Mouse (Mus musculus) CH12.LX (cell line): ENCODE results near the gene Fan1. TPM values are rescaled to one million over a fixed set of nuclear protein-coding genes. Genes with fewer than 3 reads are reported as not detected.
A peak's percentile ranks its signal among the peaks of the same experiment; 100 is the strongest.

ENCODE experiments used
- DNase-seq: peaks from one replicate; pipeline ENCODE4 v3.0.0-alpha.2; 2013; ENCODE audit errors: extremely low read depth
- H3K27ac ChIP-seq: 2 replicates; pipeline ENCODE4 v1.5.1; 2012; ENCODE audit warnings: low read depth, mild to moderate bottlenecking, control low read depth, moderate library complexity; ENCODE audit not compliant: insufficient read depth
- H3K27me3 ChIP-seq: replicated peaks from 2 replicates; pipeline ENCODE3; 2012; ENCODE audit warnings: inconsistent platforms
- H3K36me3 ChIP-seq, 2 experiments: replicated peaks in 1 of 2; 2 replicates each; pipeline versions ENCODE3 to v1.6.1; 2012; ENCODE audit warnings: inconsistent platforms in 1 of 2, low read length in 1 of 2, mild to moderate bottlenecking in 1 of 2, mixed read lengths in 1 of 2, moderate library complexity in 1 of 2; ENCODE audit not compliant: control insufficient read depth in 1 of 2, insufficient read depth in 1 of 2
- H3K4me1 ChIP-seq, 2 experiments: 2 replicates each; pipeline ENCODE4 v1.6.1; 2012; ENCODE audit warnings: inconsistent platforms in 1 of 2, moderate library complexity in 1 of 2; ENCODE audit not compliant: insufficient read depth in 2 of 2, control insufficient read depth in 1 of 2
- H3K4me2 ChIP-seq: 2 replicates; pipeline ENCODE4 v1.6.1; 2012; ENCODE audit warnings: low read depth, mild to moderate bottlenecking, control low read depth; ENCODE audit not compliant: poor library complexity, insufficient read depth, severe bottlenecking
- H3K4me3 ChIP-seq, 3 experiments: fragments of 150-350 bp in 1 of 3; sonication (generic) in 1 of 3; replicated peaks in 1 of 3; 2 replicates each; pipeline versions ENCODE3 to v1.5.1; 2011 to 2012; ENCODE audit warnings: low read depth in 2 of 3, low read length in 2 of 3, mild to moderate bottlenecking in 2 of 3, moderate library complexity in 2 of 3, control low read depth in 1 of 3, improper control_type of control experiment in 1 of 3, inconsistent platforms in 1 of 3, mixed read lengths in 1 of 3; ENCODE audit not compliant: poor library complexity in 1 of 3
- H3K79me2 ChIP-seq: replicated peaks from 2 replicates; pipeline ENCODE4 v1.6.1; 2012; ENCODE audit warnings: mild to moderate bottlenecking, moderate library complexity; ENCODE audit not compliant: control insufficient read depth, poor library complexity, insufficient read depth, severe bottlenecking; ENCODE audit errors: extremely low read depth
- H3K9ac ChIP-seq: 2 replicates; pipeline ENCODE4 v1.6.1; 2012; ENCODE audit warnings: low read depth, mild to moderate bottlenecking, control low read depth, moderate library complexity; ENCODE audit not compliant: insufficient read depth
- H3K9me3 ChIP-seq: replicated peaks from 2 replicates; pipeline ENCODE3; 2012; ENCODE audit warnings: low read length, inconsistent platforms, mixed read lengths
- BHLHE40 ChIP-seq: IDR thresholded peaks from 2 replicates; pipeline ENCODE4 v1.6.1; 2011; ENCODE audit warnings: mild to moderate bottlenecking, low read depth, low read length, improper control_type of control experiment
- CHD1 ChIP-seq: IDR thresholded peaks from 2 replicates; pipeline ENCODE4 v1.6.1; 2012; ENCODE audit warnings: low read depth, low read length, improper control_type of control experiment, inconsistent platforms
- CHD2 ChIP-seq: IDR thresholded peaks from 2 replicates; pipeline ENCODE4 v1.6.1; 2011; ENCODE audit warnings: low read length, improper control_type of control experiment
- CTCF ChIP-seq, 2 experiments: IDR thresholded peaks in 1 of 2; conservative IDR thresholded peaks in 1 of 2; 2 replicates each; pipeline ENCODE4 v1.5.1; 2011 to 2012; ENCODE audit warnings: low read depth in 2 of 2, low read length in 2 of 2, improper control_type of control experiment in 1 of 2, inconsistent platforms in 1 of 2, mild to moderate bottlenecking in 1 of 2, moderate library complexity in 1 of 2
- E2F4 ChIP-seq: IDR thresholded peaks from 2 replicates; pipeline ENCODE4 v1.6.1; 2011; ENCODE audit warnings: low read depth, low read length, improper control_type of control experiment; ENCODE audit not compliant: insufficient replicate concordance
- ELF1 ChIP-seq: IDR thresholded peaks from 2 replicates; pipeline ENCODE4 v1.6.1; 2014; ENCODE audit warnings: low read depth, mild to moderate bottlenecking, inconsistent platforms, low read length, improper control_type of control experiment
- EP300 ChIP-seq: IDR thresholded peaks from 2 replicates; pipeline ENCODE4 v1.6.1; 2011; ENCODE audit warnings: low read length, improper control_type of control experiment
- ETS1 ChIP-seq: conservative IDR thresholded peaks from 2 replicates; pipeline ENCODE4 v1.6.1; 2012; ENCODE audit warnings: low read depth, mild to moderate bottlenecking, inconsistent platforms, low read length, improper control_type of control experiment, moderate library complexity
- GABPA ChIP-seq: IDR thresholded peaks from 2 replicates; pipeline ENCODE4 v1.6.1; 2012; ENCODE audit warnings: low read depth, low read length, improper control_type of control experiment, inconsistent platforms; ENCODE audit not compliant: insufficient replicate concordance
- HCFC1 ChIP-seq: IDR thresholded peaks from 2 replicates; pipeline ENCODE4 v1.6.1; 2012; ENCODE audit warnings: low read depth, mild to moderate bottlenecking, inconsistent platforms, low read length, improper control_type of control experiment
- IRF4 ChIP-seq: IDR thresholded peaks from 2 replicates; pipeline ENCODE4 v1.6.1; 2014; ENCODE audit warnings: low read depth, mild to moderate bottlenecking, inconsistent platforms, low read length, improper control_type of control experiment
- JUN ChIP-seq: IDR thresholded peaks from 2 replicates; pipeline ENCODE4 v1.6.1; 2011; ENCODE audit warnings: low read depth, mild to moderate bottlenecking, low read length, improper control_type of control experiment, moderate library complexity; ENCODE audit not compliant: insufficient read depth
- JUND ChIP-seq: conservative IDR thresholded peaks from 2 replicates; pipeline ENCODE4 v1.6.1; 2011; ENCODE audit warnings: low read depth, low read length, improper control_type of control experiment
- KAT2A ChIP-seq: IDR thresholded peaks from 2 replicates; pipeline ENCODE4 v1.6.1; 2012; ENCODE audit warnings: low read length, improper control_type of control experiment, inconsistent platforms; ENCODE audit not compliant: insufficient replicate concordance
- MAFK ChIP-seq: IDR thresholded peaks from 2 replicates; pipeline ENCODE4 v1.6.1; 2011; ENCODE audit warnings: low read length, improper control_type of control experiment; ENCODE audit not compliant: insufficient replicate concordance
- MAX ChIP-seq: IDR thresholded peaks from 2 replicates; pipeline ENCODE4 v1.6.1; 2011; ENCODE audit warnings: low read length, improper control_type of control experiment
- MAZ ChIP-seq: IDR thresholded peaks from 2 replicates; pipeline ENCODE4 v1.6.1; 2012; ENCODE audit warnings: low read depth, mild to moderate bottlenecking, inconsistent platforms, low read length, improper control_type of control experiment, moderate library complexity
- MXI1 ChIP-seq: IDR thresholded peaks from 2 replicates; pipeline ENCODE4 v1.6.1; 2011; ENCODE audit warnings: mild to moderate bottlenecking, low read depth, low read length, improper control_type of control experiment
- MYC ChIP-seq: IDR thresholded peaks from 2 replicates; pipeline ENCODE4 v1.6.1; 2011; ENCODE audit warnings: low read depth, mild to moderate bottlenecking, improper control_type of control experiment, low read length
- NELFE ChIP-seq: IDR thresholded peaks from 2 replicates; pipeline ENCODE4 v1.6.1; 2011; ENCODE audit warnings: low read depth, low read length, improper control_type of control experiment
- NRF1 ChIP-seq: IDR thresholded peaks from 2 replicates; pipeline ENCODE4 v1.6.1; 2014; ENCODE audit warnings: low read depth, mild to moderate bottlenecking, inconsistent platforms, low read length, improper control_type of control experiment, moderate library complexity
- PAX5 ChIP-seq: IDR thresholded peaks from 2 replicates; pipeline ENCODE4 v1.6.1; 2012; ENCODE audit warnings: low read length, inconsistent platforms, mixed read lengths
- POLR2A ChIP-seq: IDR thresholded peaks from 2 replicates; pipeline ENCODE4 v1.6.1; 2011; ENCODE audit warnings: low read depth, mild to moderate bottlenecking, improper control_type of control experiment, low read length
- POLR2AphosphoS2 ChIP-seq: IDR thresholded peaks from 2 replicates; pipeline ENCODE4 v1.6.1; 2011; ENCODE audit warnings: low read depth, low read length, improper control_type of control experiment
- RAD21 ChIP-seq: IDR thresholded peaks from 2 replicates; pipeline ENCODE4 v1.6.1; 2011; ENCODE audit warnings: low read depth, mild to moderate bottlenecking, low read length, improper control_type of control experiment, moderate library complexity
- RCOR1 ChIP-seq: conservative IDR thresholded peaks from 2 replicates; pipeline ENCODE4 v1.6.1; 2012; ENCODE audit warnings: low read depth, mild to moderate bottlenecking, inconsistent platforms, low read length, improper control_type of control experiment
- SIN3A ChIP-seq: IDR thresholded peaks from 2 replicates; pipeline ENCODE4 v1.6.1; 2012; ENCODE audit warnings: low read length, improper control_type of control experiment, inconsistent platforms
- SMC3 ChIP-seq: IDR thresholded peaks from 2 replicates; pipeline ENCODE4 v1.6.1; 2011; ENCODE audit warnings: low read depth, low read length, improper control_type of control experiment
- TBP ChIP-seq: conservative IDR thresholded peaks from 2 replicates; pipeline ENCODE4 v1.6.1; 2011; ENCODE audit warnings: low read depth, low read length, improper control_type of control experiment
- TCF12 ChIP-seq: IDR thresholded peaks from 2 replicates; pipeline ENCODE4 v1.6.1; 2014; ENCODE audit warnings: low read depth, mild to moderate bottlenecking, inconsistent platforms, low read length, improper control_type of control experiment
- UBTF ChIP-seq: IDR thresholded peaks from 2 replicates; pipeline ENCODE4 v1.6.1; 2012; ENCODE audit warnings: low read depth, mild to moderate bottlenecking, inconsistent platforms, low read length, improper control_type of control experiment, moderate library complexity
- USF1 ChIP-seq: IDR thresholded peaks from 2 replicates; pipeline ENCODE4 v1.6.1; 2014; ENCODE audit warnings: low read depth, mild to moderate bottlenecking, inconsistent platforms, low read length, improper control_type of control experiment
- USF2 ChIP-seq: conservative IDR thresholded peaks from 2 replicates; pipeline ENCODE4 v1.6.1; 2011; ENCODE audit warnings: low read depth, low read length, improper control_type of control experiment
- ZC3H11A ChIP-seq: IDR thresholded peaks from 2 replicates; pipeline ENCODE4 v1.6.1; 2012; ENCODE audit warnings: low read depth, mild to moderate bottlenecking, inconsistent platforms, low read length, improper control_type of control experiment
- ZKSCAN1 ChIP-seq: IDR thresholded peaks from 2 replicates; pipeline ENCODE4 v1.6.1; 2012; ENCODE audit warnings: low read depth, inconsistent platforms, low read length, improper control_type of control experiment, borderline replicate concordance
- ZMIZ1 ChIP-seq: IDR thresholded peaks from 2 replicates; pipeline ENCODE4 v1.6.1; 2012; ENCODE audit warnings: low read depth, mild to moderate bottlenecking, inconsistent platforms, low read length, improper control_type of control experiment
- ZNF384 ChIP-seq: IDR thresholded peaks from 2 replicates; pipeline ENCODE4 v1.6.1; 2012; ENCODE audit warnings: low read depth, low read length, improper control_type of control experiment, inconsistent platforms
- dilution Hi-C: fragments of 300-500 bp; cut with MboI; formaldehyde crosslinking; loops from 2 replicates; pipeline ENCODE4 v1.14.3; 2020; ENCODE audit warnings: low sequenced_read_pairs; ENCODE audit not compliant: extremely low pct_unique_long_range_greater_than_20kb, extremely low pct_ligation_motif_present
- in situ Hi-C: fragments of 300-500 bp; cut with MboI; formaldehyde crosslinking; loops from 3 replicates; pipeline ENCODE4 v1.14.3; 2019; ENCODE audit warnings: low sequenced_read_pairs, low pct_ligation_motif_present, low pct_unique_long_range_greater_than_20kb, mixed read lengths
- polyA plus RNA-seq: library from polyadenylated mRNA; unstranded; fragments of >175 nt; gene quantifications from 2 replicates; pipeline ENCODE4 v1.2.1, GENCODE M21; 2012; ENCODE audit warnings: low read depth; ENCODE audit not compliant: insufficient read length
- total RNA-seq, 2 experiments: library from RNA; depleted of rRNA; stranded (reverse); fragments of 300-350 nt in 1 of 2; fragments of >200 nt in 1 of 2; gene quantifications; 2 replicates each; pipeline ENCODE4 v1.2.3; 2012 to 2014

Gene Fan1
- total and polyA plus RNA-seq, 3 experiments = 2.6 to 4.6 (median 3.6) TPM

GRCm38 (mm10) chr7:64326892-64327291, 47.0 kb downstream of the Fan1 start:
- no peak overlapping the region for H3K4me2 ChIP-seq
- no peaks in the 10 kb centered on the region for H3K9me3 ChIP-seq
- H3K27me3 ChIP-seq = no peaks in the 10 kb centered on the region
- H3K4me1 ChIP-seq = peaks cover 4 to 12% of the 10 kb centered on the region in 2 experiments
- no peaks in the 10 kb centered on the region for H3K79me2 ChIP-seq
- DNase-seq = peak; percentile 87
- peaks cover 3 to 9% of the 10 kb centered on the region in 2 experiments for H3K36me3 ChIP-seq
- TF ChIP-seq POLR2AphosphoS2 = no peak
- no peak for TF ChIP-seq USF1
- TF ChIP-seq TCF12 = 0 out of 2 replicates have a peak, but pooled peaks have one; percentile 28
- no peak for TF ChIP-seq E2F4
- TF ChIP-seq ELF1 = no peak
- TF ChIP-seq CTCF (conservative IDR thresholded peaks at IDR 0.05 in 1 of 2, IDR thresholded peaks at IDR 0.05 in 1 of 2; ENCODE audit: low read depth in 2 of 2, low read length in 2 of 2) = peak; percentile 51 to 80; a peak in 3 of 4 replicates
- 0 out of 2 replicates have a peak, but pooled peaks have one; percentile 18 for TF ChIP-seq EP300
- no peak for TF ChIP-seq USF2
- no peak for TF ChIP-seq MAZ
- TF ChIP-seq RCOR1 = no peak
- TF ChIP-seq TBP = no peak
- no peak for TF ChIP-seq JUN
- no peak for TF ChIP-seq PAX5
- no peak for TF ChIP-seq MAX
- TF ChIP-seq ZMIZ1 = no peak
- no peak for TF ChIP-seq ZNF384
- no peak for TF ChIP-seq GABPA
- no peak for TF ChIP-seq NELFE
- no peak for TF ChIP-seq ZC3H11A
- no peak for TF ChIP-seq UBTF
- no peak for TF ChIP-seq POLR2A
- no peak for TF ChIP-seq KAT2A
- TF ChIP-seq JUND = no peak
- no peak for TF ChIP-seq ETS1
- TF ChIP-seq MXI1 = no peak
- no peak for TF ChIP-seq HCFC1
- no peak for TF ChIP-seq BHLHE40
- no peak for TF ChIP-seq SIN3A
- TF ChIP-seq NRF1 = no peak
- no peak for TF ChIP-seq CHD2
- peak; percentile 99 for TF ChIP-seq CHD1
- TF ChIP-seq MYC = peak; percentile 56; the same call in 1 of the 2 replicates
- TF ChIP-seq SMC3 = peak; percentile 91
- TF ChIP-seq RAD21 = peak; percentile 61
- TF ChIP-seq ZKSCAN1 = no peak
- no peak for TF ChIP-seq MAFK
- 0 out of 2 replicates have a peak, but pooled peaks have one; percentile 14 for TF ChIP-seq IRF4
- H3K27ac ChIP-seq = no peak overlapping the region
- dilution Hi-C loops = no loop called here
- in situ Hi-C loops = no loop called here
- no peak overlapping the region for H3K4me3 ChIP-seq
- H3K9ac ChIP-seq = no peak overlapping the region
